Mouse (Mus musculus) adrenal gland, postnatal 14 days (tissue): Measurements from ENCODE around the gene Cdk16. TPM values are rescaled to one million over a fixed set of nuclear protein-coding genes. Genes with fewer than 3 reads are reported as not detected.

Source experiments
- DNase-seq: peaks from one replicate; pipeline ENCODE4 v3.0.0; 2021; ENCODE audit warnings: mixed read lengths
- long read RNA-seq, 2 experiments: library from polyadenylated mRNA; stranded (forward); transcript quantifications; one replicate each; pipeline ENCODE4 v2.0.0; 2021
- total RNA-seq: library from RNA; stranded (reverse); gene quantifications from 2 replicates; pipeline ENCODE4 v1.2.3, GENCODE M21; 2021

Cdk16 gene
- 164 and 183 TPM in 2 replicates for total RNA-seq
- long read RNA-seq, experiment 1, transcript Cdk16-201 (16 exons, 3,120 nt) = major isoform, 98 of 151 reads
- long read RNA-seq, experiment 1, partial matches to known transcripts = 26 of 151 reads
- long read RNA-seq, experiment 1, other reads (novel, unspliced or antisense) = 27 of 151 reads
- long read RNA-seq, experiment 2, transcript Cdk16-201 (16 exons, 3,120 nt) = major isoform, 56 of 89 reads
- long read RNA-seq, experiment 2, partial matches to known transcripts = 26 of 89 reads
- long read RNA-seq, experiment 2, other reads (novel, unspliced or antisense) = 7 of 89 reads

DNA sequence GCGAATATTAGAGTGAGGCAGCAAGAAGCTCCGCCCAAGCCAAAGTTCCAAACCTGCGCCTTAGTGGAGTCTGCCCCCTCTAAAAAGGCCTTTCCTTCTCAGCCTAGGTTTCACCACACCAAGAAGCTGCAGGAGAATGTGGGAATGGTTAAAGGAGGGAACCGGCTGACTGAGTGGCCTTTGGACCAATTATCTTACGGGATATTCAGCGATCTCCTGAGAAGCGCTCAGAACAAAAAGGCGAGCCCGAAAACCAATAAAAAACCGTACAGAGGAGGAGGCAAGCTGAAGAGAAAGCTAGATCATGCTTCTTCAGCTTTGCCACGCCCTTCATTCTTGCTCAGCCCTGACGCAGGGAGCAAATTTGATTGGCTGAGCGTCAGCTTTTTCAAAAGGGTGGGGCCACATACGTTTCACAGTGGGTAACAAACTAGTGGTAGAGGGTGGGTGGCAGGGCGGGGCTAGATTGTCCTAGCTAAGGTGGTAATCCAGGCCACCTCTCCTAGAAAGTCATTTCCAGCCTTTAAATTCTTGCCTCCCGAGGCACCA is at the start of gene Cdk16:
Cdk16 (plus strand) TSS at position 436 of the 549 bp plus-strand sequence.
- peak; percentile 90 for DNase-seq

DNA sequence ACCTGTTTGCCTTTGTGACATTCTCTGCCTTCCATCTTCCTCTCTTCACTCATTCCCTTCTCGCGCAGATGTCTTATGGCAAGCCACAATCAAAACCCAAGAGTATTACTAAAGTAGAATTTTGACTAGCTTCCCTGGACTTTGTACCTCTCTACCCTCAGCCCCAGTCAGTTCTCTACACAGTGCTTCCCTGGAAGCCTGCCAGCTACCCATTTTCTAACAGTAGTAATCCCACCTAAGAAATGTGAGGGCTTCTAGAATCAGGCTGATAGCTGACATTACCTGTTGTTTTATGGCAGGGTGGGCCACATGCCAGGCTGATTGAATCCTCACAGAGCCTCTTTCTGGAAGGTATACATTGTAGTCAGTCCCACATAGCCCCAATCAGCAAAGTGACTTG is 49.6 kb upstream of the Cdk16 start:
- DNase-seq = no peak

DNA sequence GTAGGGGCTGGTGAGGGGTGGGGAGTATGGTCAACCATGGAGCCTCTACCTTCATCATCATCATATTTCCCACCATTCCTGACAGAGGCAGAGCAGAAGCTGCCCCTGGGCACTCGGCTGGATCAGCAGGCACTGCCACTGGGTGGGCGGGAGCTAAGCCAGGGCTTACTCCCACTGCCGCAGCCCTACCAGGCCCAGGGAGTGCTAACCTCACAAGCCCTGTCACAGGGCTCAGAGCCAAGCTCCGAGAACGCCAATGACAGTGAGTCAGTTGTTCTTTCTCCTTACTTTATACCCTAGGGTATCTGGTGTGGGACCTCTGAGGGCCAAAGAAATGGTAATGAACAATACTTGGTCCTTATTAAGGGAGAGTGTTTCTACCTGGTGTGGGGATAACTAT is 43.0 kb upstream of the Cdk16 start:
- peak; percentile 12 for DNase-seq

DNA sequence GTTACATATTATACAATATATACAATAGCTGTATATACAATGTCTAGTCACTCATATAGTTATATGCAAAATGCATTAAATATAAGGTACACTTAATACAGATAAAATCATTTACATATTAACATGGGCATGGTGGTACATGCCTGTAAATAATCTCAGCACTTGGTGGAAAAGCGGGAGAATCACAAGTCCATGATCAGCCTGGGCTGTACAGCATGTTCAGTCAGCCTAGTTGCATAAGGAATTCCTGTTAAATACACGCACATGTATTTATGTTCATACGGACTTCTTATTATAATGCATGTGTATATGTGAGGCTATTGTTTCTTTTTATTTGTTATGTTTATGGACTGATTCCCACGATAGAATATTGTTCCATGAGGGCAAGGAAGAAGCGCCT is 30.2 kb upstream of the Cdk16 start:
- DNase-seq = no peak

DNA sequence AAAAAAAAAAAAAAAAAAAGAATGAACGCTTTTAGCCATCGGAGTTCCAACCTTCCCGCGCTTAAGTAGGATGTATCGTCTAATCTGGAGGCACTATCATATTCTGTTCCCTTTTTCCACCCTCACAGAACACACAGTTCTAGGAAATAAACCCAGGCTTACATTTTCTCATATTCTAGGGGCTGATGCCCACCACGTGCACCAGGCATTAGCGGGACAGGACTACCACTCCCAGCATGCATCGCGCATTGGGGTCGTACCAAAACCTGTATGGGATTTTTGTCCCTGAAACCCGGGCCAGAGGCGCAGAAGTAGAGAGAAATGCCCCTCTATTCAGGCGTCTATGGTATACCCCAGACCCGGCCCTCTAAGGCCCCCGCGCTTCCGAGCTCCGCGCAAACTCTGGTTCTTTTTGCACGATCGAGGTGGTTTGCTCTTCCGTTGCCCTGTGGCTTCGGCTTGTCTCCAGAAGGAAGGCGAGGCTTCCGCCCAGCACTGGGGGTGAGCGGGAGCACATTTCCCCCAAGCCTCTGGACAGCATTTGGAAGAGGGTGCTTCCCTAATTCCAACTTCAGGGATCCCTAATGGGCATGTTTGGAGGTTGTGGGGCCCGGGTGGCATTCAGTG is 29.6 kb upstream of the Cdk16 start, which contains the start of gene Uba1:
Uba1 (plus strand) TSS at position 301 of the 627 bp plus-strand sequence.
- DNase-seq = peak; percentile 80

DNA sequence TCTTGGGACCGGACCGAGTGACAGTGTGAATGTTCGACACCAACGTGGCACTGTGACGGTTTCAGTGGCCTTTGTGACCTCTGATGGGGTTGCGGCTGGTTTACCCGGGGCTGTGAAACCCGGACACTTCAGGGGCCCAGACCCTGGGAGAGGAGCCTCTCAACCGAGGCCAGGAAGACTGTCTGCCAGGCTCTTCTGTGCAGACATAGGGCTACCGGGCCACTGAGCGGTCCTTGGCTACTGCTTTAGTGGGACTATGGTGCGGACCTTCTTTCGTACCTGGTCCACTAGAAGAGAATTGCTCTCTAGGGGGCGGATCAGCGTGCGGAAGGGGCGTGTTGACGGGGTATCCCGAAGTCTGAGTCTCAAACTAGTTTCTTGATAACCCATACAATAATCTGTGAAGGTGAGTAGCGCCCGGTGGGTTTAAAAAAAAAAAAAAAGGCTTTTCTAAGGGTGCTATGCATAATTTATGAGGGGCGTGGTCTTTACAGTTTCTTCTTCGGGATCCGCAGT is 28.8 kb upstream of the Cdk16 start:
- peak; percentile 12 for DNase-seq

DNA sequence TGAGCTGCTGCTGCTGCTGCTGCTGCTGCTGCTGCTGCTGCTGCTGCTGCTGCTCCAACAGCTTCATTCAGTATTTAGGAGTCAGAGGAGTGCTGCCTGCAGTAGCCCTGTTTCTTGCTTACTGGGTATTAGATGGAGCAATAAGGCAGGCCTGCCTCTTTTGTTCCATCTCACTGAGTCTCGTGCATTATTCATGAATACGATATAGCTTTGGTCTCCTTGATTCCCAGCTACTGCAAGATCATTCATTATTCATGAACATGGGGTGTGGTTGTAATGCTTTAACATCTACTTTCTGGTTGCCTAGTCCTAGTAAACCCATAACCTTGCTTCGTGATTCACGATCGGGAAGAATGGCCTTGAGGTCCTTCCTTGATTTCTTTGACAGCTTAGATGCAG is 25.4 kb upstream of the Cdk16 start:
- no peak for DNase-seq

DNA sequence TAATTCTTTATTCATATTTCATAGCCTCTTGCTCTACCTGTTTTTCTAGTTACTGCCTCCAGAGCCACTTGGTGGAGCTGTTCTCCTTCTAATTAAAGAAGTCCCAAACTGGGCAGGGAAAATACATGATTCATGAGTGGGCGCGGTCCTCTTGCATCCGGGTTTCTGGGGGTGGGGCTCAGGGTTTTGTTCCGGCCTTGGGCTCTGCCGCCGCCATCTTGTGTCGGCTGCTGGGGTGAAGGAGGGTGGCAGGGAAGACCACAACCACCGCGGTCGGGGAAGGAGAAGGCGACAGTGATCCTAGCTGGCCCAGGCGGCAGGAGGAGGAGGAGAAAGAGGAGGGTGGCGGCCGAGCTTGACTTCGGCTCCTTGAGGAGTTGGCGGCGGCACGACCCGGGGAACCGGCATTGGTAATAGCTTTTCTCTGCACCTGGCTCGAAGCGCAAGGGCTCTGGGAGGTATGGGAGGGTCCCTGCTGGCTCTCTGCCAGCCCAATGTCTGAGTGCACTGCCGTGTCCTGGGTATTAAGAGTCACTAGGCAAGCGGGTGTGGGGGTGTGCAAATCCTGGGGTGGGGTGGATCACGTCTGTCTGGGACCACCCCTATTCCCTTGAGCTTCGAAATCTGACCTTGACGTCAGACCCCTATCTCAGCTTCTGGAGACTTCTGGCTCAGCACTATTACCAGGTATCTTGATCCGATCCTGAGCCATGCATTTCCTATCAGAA is 24.9 kb upstream of the Cdk16 start:
- DNase-seq = peak; percentile 91

DNA sequence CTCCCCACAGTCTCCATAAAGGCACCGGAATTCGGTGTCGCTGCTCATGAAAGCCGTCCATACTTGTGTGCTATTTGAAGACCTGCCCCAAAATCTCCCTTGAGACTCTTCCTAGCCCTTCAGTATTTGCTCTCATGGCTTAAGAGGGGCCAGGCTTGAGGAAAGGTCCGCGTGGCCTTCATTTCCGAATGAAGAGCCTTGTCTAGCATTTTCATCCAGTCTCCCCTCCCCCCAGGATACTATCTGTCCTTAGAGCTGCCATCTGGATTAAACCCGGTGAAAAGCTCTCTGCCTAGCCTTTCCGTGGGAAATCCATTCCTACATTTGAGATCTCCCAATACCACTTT is 24.3 kb upstream of the Cdk16 start:
- DNase-seq = no peak

DNA sequence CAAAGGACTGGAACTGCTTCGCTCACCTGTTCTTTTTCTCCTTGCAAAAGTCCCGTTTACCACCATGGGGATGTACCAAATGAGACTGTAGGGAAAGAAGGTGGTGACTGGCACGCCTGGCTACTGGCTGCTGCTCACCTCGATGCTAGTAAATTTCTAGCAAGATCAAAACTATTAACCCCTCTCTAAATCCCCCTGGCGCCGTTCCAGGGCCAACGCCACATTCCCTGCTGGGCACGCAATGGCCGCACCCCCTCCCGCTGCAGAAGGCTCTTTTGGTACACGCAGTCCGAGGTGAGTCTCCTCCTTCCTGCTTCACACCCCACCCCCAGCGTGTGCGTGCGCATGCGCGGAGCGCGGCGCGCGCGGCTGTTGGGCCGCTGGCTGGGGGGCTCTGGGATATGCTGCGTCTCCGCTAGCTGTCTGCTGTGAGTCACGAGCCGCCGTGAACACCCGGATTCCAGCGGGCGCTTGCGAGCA is 354 bp downstream of the Cdk16 start:
- peak; percentile 89 for DNase-seq

DNA sequence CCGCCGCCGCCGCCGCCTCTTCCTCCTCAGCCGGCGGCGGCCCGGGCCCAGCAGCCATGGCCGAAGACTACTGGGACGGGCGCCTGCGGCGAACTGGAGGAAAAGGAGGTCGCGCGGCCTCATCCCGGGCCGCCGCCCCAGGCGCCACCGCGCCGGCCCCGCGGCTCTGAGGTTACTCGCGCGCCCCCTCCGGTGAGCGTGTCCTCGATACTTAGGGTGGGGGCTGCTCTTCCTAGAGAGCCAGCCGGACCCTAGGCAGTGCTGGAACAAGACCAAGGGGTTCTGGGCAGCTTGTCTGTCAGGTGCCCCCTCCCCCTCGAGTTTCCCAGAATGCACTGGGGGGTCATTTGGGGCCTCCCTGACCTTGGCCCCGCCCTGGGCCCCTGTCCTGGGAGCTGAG is 861 bp downstream of the Cdk16 start:
- DNase-seq = peak; percentile 78

DNA sequence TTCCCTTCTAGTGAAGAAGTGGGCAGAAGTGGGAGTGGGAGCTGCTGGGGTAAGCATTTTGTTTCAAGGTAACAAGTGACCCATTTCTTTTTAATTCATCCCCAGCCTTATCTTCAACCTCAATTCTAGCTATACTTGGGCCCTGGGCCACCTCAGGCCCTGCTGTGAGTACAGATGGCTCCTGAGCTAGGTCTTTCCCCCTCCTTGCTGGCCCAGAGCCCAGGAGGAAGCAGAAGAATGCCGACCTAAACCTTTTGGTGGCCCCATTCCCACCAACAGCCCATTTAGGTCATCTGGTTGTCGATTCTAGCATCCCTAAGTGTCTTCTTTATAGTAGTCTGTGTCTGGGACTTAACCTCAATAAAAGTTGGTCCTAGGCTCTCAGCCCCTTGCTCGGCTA is 3.8 kb downstream of the Cdk16 start:
- no peak for DNase-seq

DNA sequence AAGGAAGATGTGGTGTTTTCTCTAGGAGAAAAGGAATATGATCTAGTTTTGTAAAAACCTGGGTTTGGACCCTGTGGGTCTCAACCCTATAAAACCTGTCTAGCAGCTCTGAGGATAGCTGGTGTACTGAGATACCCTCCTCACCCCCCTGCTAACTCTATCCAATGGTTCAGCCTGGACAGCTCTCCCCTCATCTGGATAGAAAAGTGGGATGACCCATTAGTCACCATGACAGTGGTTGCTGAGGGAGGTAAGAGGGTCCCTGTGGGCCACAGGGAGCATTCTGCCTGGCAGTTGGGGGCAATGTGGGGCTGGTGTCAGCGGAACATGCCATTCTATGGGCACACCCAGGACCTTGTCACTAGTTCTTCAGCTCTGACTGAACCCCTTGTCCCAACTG is 4.9 kb downstream of the Cdk16 start:
- no peak for DNase-seq

DNA sequence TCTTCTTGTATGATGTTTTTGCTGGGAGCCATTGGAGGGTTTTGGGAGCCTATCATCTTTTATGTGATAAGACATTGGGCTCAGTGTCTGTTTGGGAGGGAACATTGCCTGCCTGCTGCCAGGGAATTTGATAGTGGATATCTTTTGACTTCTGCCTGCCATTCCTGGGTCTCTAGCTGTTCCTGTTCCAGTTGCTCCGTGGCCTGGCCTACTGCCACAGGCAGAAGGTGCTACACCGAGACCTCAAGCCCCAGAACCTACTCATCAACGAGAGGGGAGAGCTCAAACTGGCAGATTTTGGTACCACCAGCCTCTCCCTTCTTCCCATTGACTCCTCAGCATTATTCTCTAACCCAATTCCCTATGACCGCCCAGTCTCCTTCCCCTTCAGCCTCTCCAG is 8.1 kb downstream of the Cdk16 start:
- no peak for DNase-seq

DNA sequence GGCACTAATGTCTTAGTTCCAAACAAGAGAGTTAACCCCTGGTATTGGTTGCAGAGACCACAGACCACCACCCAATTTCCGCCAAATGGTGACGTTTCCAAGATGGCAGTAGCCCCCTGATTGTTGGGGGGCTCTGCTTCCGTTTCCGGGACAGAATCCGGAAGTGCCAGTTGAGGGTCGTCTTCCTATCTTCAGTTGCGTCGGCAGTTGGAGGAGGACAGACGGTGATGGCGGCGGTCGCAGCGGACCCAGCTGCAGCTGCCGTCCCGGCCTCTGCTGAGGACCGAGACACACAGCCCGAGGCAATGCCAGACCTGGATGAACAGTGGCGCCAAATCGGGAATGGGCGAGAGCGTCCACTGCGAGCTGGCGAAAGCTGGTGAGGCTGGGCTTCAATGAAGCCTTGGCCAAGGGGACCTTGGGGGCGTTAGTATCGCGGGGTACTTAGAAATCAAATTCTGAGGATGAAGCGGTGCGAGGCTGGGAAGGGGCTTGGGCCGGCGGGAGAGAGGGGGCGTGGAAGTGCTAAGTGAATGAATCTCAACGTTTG is 16.1 kb downstream of the Cdk16 start, which contains the start of gene Usp11:
Usp11 (plus strand) TSS at position 166 of the 550 bp plus-strand sequence.
- DNase-seq = peak; percentile 48

DNA sequence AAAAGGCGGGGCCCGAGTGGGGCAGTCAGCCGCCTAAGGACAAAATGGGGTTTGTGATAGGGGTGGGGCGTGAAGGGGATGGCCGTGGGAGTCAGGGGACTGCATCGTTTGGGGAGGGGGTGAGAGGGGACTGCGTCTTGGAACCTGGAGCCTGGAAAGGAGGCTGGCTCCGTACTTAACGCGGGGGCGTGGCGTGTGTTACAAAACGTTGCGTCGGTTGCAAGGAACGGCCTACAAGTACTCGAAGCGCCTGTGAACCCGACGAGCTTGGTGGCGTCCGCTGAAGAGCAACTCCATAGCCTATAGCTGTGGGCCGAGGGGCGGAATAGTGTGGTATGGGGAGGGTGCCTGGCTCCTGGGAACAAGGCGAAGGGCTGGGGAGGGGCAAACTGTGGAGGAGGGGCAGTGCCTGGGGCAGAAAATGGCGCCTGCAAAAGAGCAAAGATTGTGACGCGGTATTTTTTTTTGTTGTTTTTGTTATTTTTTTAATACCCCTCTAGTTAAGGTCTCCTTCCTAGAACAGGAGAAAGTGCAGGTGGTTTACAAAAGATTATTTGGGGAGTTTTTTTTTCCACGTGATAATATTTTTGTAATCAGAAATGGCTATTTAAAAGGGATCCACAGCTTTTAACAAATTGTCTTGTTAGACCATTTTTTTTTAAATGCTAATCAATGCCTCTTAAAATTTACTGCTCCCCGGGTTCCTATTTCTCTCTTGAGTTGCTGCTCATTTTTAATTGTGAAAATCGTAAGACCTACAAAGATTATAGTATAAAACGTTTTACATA is 16.7 kb downstream of the Cdk16 start:
- DNase-seq = peak; percentile 86

DNA sequence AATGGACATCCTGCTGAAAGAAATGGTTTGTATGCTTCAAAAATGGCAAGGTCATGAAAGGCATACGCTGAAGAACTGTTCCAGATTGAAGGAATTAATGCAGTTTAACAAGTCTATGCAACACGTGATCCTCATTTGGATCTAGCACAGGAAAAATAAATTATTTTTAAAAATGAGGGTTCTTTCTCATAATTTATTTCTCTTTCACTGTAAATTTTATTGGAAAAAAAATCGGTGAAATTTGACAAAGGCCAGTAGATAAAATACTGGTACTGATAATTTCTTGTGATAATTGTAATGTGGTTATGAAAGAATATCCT is 17.3 kb downstream of the Cdk16 start:
- DNase-seq = no peak

DNA sequence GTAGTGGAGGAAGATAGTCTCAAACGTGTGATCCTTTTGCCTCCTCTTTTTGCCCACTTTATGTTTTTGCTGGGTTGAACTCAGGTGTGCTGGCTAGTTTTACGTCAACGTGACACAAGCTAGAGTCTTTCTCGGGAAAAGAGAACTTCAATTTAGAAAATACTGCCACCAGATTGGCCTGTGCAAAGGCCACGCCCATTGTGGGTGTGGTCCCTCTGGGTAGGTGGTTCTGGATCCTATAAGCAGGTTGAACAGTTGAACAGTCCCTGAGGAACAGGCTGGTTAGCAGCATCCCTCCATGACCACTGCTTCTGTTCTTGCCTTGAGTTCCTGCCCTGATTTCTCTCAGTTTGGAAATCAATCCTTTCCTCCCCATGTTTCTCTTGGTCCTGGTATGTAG is 40.9 kb downstream of the Cdk16 start:
- no peak for DNase-seq

DNA sequence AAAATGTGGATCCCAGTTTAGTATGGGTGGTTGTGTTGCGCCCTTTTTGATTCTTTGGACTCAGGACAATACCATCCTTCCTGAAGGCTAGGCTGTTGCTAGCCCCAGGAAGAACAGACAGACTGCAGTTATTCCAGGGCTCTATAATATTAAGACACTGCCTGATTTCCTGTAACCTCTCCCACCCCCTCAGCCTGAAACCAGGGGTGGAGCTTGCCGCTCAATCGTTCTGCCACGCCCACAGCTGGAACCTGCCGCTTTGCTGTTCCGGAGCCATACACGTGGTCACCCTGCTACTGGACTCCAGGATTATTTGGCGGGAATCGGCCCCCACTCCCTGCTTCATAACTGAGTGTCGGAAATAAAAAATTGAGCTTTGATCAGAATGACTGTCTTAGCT is 42.3 kb downstream of the Cdk16 start:
- DNase-seq = peak; percentile 52

DNA sequence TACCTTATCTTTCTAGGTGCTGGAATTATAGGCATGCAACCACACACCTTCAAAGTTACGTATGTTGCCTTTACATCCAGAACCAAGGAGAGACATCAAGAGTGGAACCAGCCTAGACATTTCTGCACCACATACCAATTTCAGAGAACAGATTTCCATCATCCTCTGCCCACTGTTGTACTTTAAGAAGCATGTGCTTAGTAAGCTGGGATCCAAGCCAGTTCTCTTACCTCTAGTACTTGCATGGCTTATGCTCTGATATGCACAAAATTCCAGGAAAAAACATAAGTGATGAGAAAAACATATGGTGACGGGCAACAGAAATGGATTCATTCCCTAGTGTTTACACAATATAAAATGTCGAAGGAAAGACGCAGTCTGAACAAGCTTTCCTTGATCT is 48.7 kb downstream of the Cdk16 start:
- no peak for DNase-seq

DNA sequence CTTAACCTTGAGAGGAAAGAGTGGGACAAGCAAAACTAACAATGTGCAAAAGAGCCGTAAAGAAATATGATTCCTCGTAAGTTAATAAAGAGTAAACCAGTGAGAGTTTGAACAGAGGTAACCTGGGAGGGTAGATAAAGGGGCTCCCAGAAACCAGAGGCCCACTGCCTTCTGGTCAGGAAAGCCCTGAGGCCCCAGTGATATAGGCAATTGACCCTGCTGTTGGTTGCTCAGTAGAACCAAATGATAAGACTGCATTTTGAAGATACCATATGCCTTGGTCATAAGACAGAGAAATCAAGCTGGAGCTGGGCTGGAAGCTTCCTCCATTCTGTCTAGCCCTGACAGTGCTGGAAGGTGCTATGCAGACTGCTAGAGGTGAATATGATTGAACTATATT is 61.1 kb downstream of the Cdk16 start:
- DNase-seq = no peak
